Mouse (Mus musculus) neural tube, embryonic 14.5 days (tissue): ENCODE results near the gene Col8a1. TPM values are rescaled to one million over a fixed set of nuclear protein-coding genes. Genes with fewer than 3 reads are reported as not detected.

Experiments
- ATAC-seq: fragments of 200-750 bp; cut with Nextera tagmentation; 2 replicates; pipeline ENCODE4 v1.8.0; 2017; ENCODE audit warnings: low read depth, mild to moderate bottlenecking, moderate TSS enrichment, moderate library complexity
- H3K27ac ChIP-seq: fragments of 300-500 bp; sonication (generic); 2 replicates; pipeline ENCODE4 v1.5.1; 2014; ENCODE audit warnings: low read depth, mild to moderate bottlenecking, control low read depth, low read length, moderate library complexity, mixed read lengths
- H3K27me3 ChIP-seq: fragments of 300-500 bp; sonication (generic); 2 replicates; pipeline ENCODE4 v1.6.1; 2014; ENCODE audit warnings: low read length; ENCODE audit not compliant: control insufficient read depth, insufficient read depth
- H3K36me3 ChIP-seq: fragments of 300-500 bp; sonication (generic); 2 replicates; pipeline ENCODE4 v1.6.1; 2014; ENCODE audit warnings: low read length, mixed read lengths; ENCODE audit not compliant: control insufficient read depth, insufficient read depth
- H3K4me1 ChIP-seq: fragments of 300-500 bp; sonication (generic); 2 replicates; pipeline ENCODE4 v1.6.1; 2014; ENCODE audit warnings: low read length; ENCODE audit not compliant: control insufficient read depth, insufficient read depth
- H3K4me2 ChIP-seq: fragments of 300-500 bp; sonication (generic); 2 replicates; pipeline ENCODE4 v1.6.1; 2014; ENCODE audit warnings: mild to moderate bottlenecking, low read depth, low read length, control low read depth
- H3K4me3 ChIP-seq: fragments of 300-500 bp; sonication (generic); 2 replicates; pipeline ENCODE4 v1.5.1; 2014; ENCODE audit warnings: low read depth, low read length, control low read depth, mixed read lengths
- H3K9ac ChIP-seq: fragments of 300-500 bp; sonication (generic); replicated peaks from 2 replicates; pipeline ENCODE4 v1.6.1; 2014; ENCODE audit warnings: low read depth, mild to moderate bottlenecking, control low read depth, low read length, mixed read lengths
- H3K9me3 ChIP-seq: fragments of 300-500 bp; sonication (generic); 2 replicates; pipeline ENCODE4 v1.6.1; 2016; ENCODE audit warnings: low read length; ENCODE audit not compliant: control insufficient read depth
- WGBS: fragments of 180-500 bp; shearing (Covaris S2); extraction: QIAGEN DNeasy Blood & Tissue Kit; methylation state at CpG from one replicate; pipeline ENCODE4 v1.1.7; 2014; 5-methylcytosine and 5-hydroxymethylcytosine counted together
- polyA plus RNA-seq: library from polyadenylated mRNA; unstranded; fragments of >200 nt; fragmentation: Nextera tagmentation; extraction: Ambion mirVana; gene quantifications from 2 replicates; pipeline ENCODE4 v1.2.1, GENCODE M21; 2014

Col8a1 gene
- polyA plus RNA-seq, 1 experiment from 2014 or later = 2.5 TPM

DNA sequence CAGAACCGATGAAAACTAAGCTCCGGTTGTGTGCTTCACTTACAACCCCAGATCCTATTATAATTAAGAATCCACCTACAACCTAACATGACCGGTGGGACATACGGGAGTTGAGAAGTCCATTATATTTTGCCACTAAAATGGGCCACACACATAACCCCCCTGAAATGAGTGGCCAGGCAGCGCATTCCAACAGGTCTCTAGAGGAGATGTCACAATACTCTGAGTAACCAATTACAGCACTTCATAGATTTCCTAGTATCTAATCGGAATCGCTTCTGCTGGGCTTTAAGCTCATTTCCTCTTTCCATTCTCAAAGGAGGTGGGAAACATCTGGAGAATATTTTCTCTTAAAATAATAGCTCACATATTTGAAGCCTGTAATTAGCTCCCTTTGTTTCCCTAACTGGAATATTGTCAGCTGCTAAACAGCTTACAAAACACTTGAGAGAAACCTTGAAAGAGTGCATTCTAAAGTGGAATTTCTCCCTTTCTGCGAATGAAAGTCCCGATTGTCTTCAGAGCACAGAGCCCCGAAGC lies 113.1 kb downstream of the Col8a1 start:
- Histone ChIP-seq H3K9ac (no peak overlapping the region), H3K27ac (no peak overlapping the region), H3K4me1 (no peaks in the 10 kb centered on the region), H3K4me3 (no peak overlapping the region), H3K4me2 (no peak overlapping the region), H3K36me3 (no peaks in the 10 kb centered on the region), H3K9me3 (no peaks in the 10 kb centered on the region), H3K27me3 (no peaks in the 10 kb centered on the region)
- ATAC-seq = no peak
- WGBS = 75% methylated on average over 10 of the region's 10 CpGs

DNA sequence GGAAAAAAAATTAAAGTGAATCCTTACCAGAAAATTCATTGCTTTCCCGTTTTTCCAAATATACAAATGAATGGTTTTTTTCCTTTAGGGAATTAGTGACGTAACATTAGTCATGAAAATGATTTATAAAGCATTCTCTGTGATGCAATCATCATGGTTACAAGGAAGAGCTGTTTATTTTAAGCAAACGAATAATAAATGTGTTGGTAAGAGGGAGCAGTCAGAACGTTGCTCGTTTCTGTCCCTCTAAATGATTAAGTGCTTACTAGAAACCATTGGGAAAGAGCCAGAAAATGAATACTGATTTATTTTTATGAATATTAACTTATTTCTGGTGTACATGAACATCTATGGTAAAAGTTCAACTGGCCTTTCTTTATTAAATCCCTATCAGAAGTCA lies 119.8 kb downstream of the Col8a1 start:
- no peaks in the 10 kb centered on the region for H3K27me3 ChIP-seq
- H3K9ac ChIP-seq = no peak overlapping the region
- H3K36me3 ChIP-seq = no peaks in the 10 kb centered on the region
- no peaks in the 10 kb centered on the region for H3K9me3 ChIP-seq
- H3K27ac ChIP-seq = no peak overlapping the region
- no peak overlapping the region for H3K4me3 ChIP-seq
- 69% methylated on average over 5 of the region's 5 CpGs for WGBS
- no peak overlapping the region for H3K4me2 ChIP-seq
- no peak for ATAC-seq
- no peaks in the 10 kb centered on the region for H3K4me1 ChIP-seq

DNA sequence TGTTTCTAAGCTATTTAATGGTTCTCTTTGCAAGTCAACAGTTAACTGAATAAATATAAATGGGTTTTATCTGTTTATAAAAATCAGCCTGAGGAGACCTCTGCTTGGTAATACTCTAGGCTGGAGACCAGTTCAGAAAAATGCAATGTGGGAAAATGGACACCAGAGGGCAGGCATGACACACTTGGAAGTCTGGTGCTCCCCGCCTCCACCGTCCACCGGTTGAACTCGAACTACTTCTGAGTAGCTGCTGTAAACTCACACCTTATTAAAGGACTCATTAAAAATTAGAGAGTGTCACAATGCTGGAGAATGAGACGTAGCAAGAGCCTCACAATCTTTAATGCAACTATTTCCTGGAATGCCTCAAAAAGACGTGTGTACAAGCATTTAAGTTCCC lies 120.3 kb downstream of the Col8a1 start:
- Histone ChIP-seq H3K4me3 (no peak overlapping the region), H3K4me2 (no peak overlapping the region), H3K27me3 (no peaks in the 10 kb centered on the region), H3K27ac (no peak overlapping the region), H3K4me1 (no peaks in the 10 kb centered on the region), H3K9ac (no peak overlapping the region), H3K9me3 (no peaks in the 10 kb centered on the region), H3K36me3 (no peaks in the 10 kb centered on the region)
- 12% methylated on average over 6 of the region's 6 CpGs for WGBS
- peak; percentile 91 for ATAC-seq

DNA sequence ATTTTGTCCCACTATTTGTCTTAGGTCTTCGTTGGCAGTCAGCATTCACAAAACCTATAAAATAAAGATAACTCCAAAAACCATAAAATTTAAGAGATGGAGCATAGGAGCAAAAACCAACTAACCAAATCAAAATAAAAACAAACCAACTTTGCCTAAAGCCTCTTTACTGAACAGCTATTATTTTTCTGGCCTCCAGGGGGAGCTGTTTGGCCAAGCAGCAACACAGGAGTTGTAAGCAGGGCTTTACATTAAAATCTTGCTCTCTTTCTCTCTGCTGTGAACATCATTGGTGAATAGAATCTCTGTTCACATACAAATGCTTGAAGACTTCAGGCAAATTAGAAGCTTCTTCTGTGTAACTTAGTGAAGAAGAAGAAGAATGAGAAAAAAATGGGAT lies 142.8 kb downstream of the Col8a1 start:
- H3K4me3 ChIP-seq = no peak overlapping the region
- H3K4me2 ChIP-seq = no peak overlapping the region
- H3K9me3 ChIP-seq = no peaks in the 10 kb centered on the region
- no peaks in the 10 kb centered on the region for H3K36me3 ChIP-seq
- WGBS = 0% methylated on average over 1 of the region's 1 CpGs
- ATAC-seq = no peak
- no peak overlapping the region for H3K27ac ChIP-seq
- H3K9ac ChIP-seq = no peak overlapping the region
- no peaks in the 10 kb centered on the region for H3K27me3 ChIP-seq
- no peaks in the 10 kb centered on the region; the same call in 1 of the 2 replicates for H3K4me1 ChIP-seq

DNA sequence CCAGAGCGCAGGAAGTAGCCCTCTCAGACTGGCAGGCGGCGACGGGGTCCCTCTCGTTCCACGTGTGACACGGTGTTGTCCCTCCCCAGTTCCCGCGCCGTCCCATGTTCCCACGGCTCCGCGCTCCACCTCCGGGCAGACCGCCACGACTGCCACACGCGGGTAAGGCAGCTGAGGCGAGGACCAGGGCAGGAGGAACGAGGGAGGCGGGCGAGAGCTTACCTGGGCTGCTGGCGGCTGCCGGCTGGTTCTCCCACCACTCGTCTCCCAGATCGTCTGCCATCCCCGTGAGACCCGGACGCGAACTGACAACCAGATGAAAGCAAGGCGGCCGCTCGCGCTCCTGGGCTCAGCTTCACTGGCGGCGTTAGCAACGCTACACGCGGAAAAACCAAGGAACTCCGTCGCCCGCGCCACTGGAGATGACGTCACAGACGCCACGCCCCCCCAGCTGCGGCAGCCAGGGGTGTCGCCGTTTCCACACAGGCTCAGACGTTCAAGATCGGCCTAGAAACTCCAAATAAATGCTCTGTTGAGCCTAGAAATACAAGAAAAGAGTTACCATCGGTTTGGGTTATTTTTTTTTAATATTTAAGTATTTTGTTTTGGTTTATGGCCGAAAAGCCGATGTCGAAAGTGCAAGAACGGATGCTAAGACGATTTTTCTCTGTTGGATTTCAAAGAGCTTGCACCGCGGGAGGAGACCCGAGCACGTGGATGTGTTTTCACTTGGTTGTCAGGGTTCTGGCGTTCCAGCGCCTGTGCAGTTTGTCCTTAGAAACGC lies 147.9 kb downstream of the Col8a1 start, which contains the start of gene Cmss1:
Gene Cmss1, minus strand, starts transcription at position 421 of the 784 bp plus-strand sequence.
- Histone ChIP-seq H3K27me3 (no peaks in the 10 kb centered on the region), H3K36me3 (no peaks in the 10 kb centered on the region), H3K4me1 (no peaks in the 10 kb centered on the region; the same call in 1 of the 2 replicates), H3K27ac (peak within 1 kb of the TSS; percentile 12; the same call in 1 of the 2 replicates), H3K9me3 (no peaks in the 10 kb centered on the region), H3K4me3 (peak within 1 kb of the TSS; percentile 81), H3K4me2 (peak within 1 kb of the TSS; percentile 79), H3K9ac (peak within 1 kb of the TSS; percentile 61)
- under 1% methylated on average over 64 of the region's 64 CpGs for WGBS
- ATAC-seq = peak; percentile 96

GRCm38 (mm10) chr16:57601031-57601430 lies 153.5 kb downstream of the Col8a1 start:
- no peaks in the 10 kb centered on the region for H3K36me3 ChIP-seq
- no peak overlapping the region for H3K27ac ChIP-seq
- H3K4me3 ChIP-seq = no peak overlapping the region
- H3K9ac ChIP-seq = no peak overlapping the region
- no peaks in the 10 kb centered on the region for H3K9me3 ChIP-seq
- no peak for ATAC-seq
- no peaks in the 10 kb centered on the region for H3K4me1 ChIP-seq
- no peak overlapping the region for H3K4me2 ChIP-seq
- H3K27me3 ChIP-seq = no peaks in the 10 kb centered on the region

- no peaks in the 10 kb centered on the region for H3K4me1 ChIP-seq
- H3K27ac ChIP-seq = no peak overlapping the region
- WGBS = 91% methylated on average over 4 of the region's 4 CpGs
- H3K4me3 ChIP-seq = no peak overlapping the region
- no peak overlapping the region for H3K9ac ChIP-seq
- no peaks in the 10 kb centered on the region for H3K27me3 ChIP-seq
- H3K36me3 ChIP-seq = no peaks in the 10 kb centered on the region
- no peak overlapping the region for H3K4me2 ChIP-seq
- ATAC-seq = no peak
- H3K9me3 ChIP-seq = no peaks in the 10 kb centered on the region
These were observed 157.1 kb downstream of the Col8a1 start for GRCm38 (mm10) chr16:57597295-57597957.

- ATAC-seq = peak; percentile 46; the same call in 1 of the 2 replicates
- no peak overlapping the region for H3K9ac ChIP-seq
- 45% methylated on average over 7 of the region's 7 CpGs for WGBS
These were observed 160.9 kb downstream of the Col8a1 start for GRCm38 (mm10) chr16:57593422-57594157.

More at GRCm38 (mm10) chr16:57593422-57594157, 160.9 kb downstream of the Col8a1 start:
- Histone ChIP-seq H3K9me3 (no peaks in the 10 kb centered on the region), H3K27me3 (no peaks in the 10 kb centered on the region), H3K4me3 (no peak overlapping the region), H3K4me2 (no peak overlapping the region), H3K36me3 (no peaks in the 10 kb centered on the region), H3K27ac (no peak overlapping the region), H3K4me1 (no peaks in the 10 kb centered on the region)
